Mouse (Mus musculus) cerebellum, adult 11 months (tissue): Measurements from ENCODE around the gene Actr5.

Source experiments
- DNase-seq: peaks from one replicate; pipeline ENCODE4 v3.0.0; 2022

Gene Actr5

DNA sequence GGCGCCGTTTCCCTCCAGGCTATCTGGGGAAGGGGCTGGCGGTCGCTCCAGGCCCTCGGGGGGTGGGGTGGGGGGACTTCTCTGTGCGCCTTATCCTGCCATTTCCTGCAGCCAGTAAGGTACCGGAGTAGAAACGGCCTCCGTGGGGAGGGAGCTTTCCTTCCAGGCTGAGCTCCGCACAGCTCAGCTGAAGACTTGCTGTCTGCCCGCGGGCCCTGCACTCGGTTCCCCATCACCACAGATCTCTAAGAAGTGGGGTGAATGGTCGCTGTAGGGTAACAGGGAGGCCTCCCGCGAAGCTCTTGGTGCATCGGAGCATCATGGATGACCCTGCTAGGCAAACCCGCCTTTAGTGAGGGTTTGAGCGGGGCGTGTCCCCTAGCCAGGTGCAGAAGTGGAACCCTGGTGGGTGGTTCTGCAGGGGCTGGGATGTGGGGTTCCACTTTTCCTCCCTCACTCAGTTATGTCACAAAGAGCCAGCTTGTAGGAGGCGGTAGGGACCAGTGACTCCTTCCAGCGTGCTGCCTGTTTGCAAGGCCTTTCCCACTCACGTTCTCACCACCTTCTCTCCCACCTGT, 43.8 kb downstream of the Actr5 start:
- DNase-seq: no peak

DNA sequence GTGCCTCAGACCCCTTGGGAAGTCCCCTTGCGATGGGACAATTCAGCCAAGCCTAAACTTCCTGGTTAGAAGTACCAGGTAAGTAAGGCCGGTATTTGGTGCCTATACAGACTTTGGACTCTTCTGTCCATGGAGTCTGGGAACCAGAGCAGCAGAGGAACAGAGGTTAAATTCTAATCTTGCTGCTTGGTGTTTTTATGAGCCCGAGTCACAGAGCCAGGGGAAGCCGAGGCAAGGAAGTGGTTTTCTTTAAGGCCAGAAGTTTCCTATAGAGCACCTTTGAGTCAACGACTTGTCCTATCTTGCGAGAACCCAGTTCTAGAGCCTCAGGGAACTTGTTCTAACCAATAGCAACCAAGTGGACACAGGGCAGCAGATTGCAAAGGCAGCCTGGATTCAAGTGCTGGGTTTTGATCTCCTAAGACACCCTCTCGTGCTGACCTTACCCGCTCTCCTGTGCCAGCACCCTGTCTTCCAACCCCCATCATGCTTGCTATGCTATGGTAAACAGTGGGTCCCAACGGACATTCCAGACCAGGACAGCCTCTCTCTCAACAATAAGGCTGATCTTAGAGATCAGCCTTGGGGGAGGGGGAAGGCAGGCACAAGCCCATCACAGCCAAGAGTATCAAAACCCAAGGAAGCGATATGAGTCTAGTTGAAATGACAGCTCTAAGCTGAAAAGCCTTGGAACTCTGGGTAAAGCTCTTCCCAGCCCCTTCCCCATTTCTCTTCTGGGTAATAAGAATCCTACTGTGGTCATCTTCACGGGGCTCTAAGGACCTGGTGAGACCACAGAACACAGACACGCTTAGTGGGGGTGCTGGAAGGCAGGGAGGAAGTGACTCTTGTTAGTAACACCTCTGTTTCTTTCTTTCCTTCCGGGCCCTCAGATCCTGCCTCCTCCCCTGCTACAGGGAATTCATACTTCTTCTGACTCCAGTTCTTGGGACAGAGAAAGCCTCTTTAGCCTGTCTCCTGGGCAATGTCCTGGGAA, 44.8 kb downstream of the Actr5 start:
- no peak for DNase-seq

DNA sequence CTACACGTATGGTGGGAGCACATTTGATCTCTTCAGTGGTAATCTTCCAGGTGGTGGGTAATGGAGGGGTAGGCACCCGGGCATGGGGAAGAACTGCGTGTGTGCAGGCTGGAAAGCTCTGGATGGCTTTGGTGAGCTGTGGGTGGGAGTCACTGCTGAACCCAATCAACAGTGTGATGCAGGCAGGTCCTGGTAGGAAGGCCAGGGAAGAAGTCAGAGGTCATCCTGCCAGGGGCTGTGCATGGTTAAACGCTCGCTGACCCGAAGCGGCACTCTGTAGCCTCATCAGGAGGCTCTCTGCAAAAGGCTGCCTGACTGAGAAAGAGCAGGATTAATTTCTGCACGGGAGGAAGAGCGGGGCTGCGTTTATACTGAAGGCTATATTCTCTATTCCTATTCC, 45.9 kb downstream of the Actr5 start:
- no peak for DNase-seq

DNA sequence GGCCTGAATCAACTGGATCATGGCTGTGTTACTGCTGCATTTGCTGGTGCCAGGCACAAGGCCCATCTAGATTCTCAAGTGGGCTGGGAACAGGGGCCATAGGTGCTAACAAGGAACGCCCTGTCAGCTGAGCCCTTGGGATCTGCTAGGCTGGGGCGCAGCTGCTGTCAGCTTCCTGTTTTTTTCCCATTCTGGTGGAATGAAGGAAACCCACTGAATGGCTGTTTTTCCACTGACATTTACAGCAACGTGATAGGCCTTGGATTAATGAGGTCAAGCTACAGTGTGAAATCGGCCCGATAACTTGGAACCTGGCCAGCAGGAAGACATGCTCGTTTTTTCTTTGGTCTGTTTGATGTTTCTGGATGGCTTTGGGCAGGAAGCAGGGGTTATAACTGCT, 48.1 kb downstream of the Actr5 start:
- no peak for DNase-seq

DNA sequence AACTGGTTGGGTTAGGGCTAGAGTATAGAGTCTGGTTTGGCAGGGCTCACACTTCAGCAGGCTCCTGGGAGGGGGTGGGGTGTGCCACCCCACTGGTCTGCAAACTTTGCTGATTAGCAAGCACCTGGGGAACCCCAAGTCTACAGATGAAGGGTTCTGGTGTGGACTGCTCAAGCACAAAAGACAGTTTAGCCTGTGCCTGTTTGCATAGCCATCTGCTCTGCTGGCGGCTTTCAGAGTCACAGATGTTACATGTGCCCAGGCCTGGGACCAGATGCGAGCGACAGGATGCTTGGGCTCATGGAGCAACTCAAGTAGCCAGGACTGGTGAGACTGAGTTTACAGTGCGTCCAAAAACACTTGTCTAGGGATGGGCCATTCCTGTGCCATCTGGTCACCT, 48.8 kb downstream of the Actr5 start:
- no peak for DNase-seq

DNA sequence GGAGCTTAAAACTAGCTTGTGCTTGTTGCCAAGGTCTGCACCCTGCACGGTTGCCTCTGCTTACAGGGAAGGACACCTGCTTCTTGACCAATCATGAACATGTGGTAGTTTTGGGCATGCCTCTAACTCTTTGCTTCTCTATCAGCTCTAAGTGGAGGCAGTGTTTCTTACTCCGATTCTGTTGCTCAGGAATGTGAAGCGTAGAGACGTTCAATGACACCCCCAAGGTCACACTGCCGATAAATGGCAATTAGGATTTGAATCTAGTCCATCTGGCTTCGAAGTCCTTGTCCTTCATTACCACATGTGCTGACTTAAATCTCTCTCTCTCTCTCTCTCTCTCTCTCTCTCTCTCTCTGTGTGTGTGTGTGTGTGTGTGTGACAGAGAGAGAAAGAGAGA, 49.4 kb downstream of the Actr5 start:
- DNase-seq: no peak

DNA sequence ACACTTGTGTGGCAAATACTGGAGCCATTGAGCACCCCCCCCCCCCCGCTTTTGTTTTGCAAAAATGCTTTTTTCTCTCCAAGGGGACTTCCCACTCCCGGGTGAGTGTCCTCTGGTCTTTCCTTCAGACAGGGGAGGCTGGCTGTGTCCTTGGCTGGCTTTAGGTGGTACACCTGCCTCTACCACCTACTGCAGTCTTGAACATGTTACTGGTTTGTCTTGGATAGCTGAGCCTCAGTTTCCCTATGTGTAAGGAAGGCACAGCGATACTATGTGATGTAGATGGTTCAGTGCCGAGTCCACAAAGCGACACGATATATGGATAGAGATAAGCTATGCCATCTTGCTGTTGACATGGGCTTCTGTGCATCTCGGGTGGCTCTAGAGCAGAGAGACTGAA, 50.1 kb downstream of the Actr5 start:
- no peak for DNase-seq

DNA sequence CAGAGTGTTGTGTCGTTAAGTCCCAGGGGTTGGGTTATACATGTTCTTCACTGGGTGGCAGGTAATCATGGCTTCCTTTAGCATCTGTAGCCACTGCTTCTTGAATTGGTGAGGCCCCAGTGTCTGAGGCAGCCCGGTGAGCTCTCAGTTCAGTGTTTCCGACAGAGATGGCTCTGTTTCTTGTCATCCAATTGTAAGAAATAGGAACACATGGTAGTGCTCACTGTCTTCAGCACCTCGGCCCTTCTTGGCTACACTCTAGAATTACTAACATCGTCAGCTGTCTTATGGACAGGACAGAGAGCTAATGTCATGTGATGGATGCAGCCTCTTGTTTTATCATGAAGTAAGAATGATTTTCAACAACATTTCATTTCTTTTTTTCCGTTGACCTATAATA, 50.5 kb downstream of the Actr5 start:
- no peak for DNase-seq

DNA sequence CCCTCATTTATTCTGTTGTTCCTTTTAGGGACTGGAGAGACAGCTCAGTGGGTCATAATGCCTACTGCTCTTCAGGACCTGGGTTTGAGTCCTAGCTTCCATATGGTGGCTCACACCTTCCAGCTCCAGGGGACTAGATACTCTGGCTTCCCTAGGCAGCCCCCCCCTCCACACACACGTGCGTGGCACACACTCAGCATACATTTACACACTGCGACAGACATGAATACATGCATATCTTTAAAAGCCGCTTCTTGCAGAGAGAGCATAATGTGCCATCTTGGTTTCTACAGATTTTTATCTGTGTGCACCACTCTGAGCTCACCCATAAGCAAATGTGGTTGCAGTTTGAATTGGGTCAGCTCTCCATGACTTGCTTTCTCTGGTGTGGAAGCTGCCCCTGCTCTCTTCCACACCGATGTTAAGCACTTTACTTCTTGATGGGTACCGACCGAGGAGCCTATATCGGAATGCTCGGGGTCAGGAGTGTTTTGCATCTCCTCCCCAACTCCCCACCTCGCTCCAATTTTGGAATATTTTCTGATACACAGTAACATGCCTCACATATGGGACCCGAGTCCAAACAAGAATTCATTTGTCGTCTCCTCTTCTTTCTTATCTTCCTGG, 51.3 kb downstream of the Actr5 start:
- DNase-seq: no peak

DNA sequence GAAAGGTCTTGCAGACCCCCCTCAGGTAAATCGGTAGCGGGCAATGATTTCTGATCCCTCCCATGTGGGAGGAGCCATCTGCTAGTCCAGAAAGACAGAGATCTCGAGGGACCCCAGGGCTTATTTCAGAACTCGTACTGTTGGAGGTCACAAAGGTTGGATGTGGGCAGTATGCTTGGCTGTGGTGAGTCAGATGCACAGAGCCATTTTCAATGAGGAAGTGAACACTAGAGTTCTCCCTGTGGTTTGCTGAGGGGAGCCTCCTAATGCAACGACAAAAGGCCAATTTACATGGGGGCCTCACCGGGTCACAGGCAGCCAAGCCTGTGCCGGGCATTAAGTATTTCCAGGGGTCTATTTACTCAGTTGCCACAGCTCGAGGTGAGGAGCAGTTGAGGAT, 53.3 kb downstream of the Actr5 start:
- no peak for DNase-seq

DNA sequence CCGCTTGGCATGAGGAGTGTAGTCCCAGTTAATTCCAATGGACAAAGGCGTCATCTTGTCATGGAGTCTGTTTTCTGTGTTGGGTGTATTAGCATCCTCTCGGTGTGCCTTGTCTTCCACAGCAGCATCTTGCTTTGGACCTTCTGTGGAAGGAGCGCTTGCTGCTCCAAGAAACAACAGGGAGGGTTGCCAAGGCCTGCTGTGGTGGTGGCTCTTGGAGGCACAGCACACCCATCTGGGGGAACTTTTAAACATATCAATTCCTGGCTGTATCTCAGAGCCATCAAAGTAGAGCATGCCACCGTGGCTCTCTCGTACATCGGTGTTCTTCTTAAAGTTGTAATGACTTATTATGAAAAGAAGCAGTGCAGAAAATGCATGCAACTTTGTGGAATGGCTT, 54.4 kb downstream of the Actr5 start:
- no peak for DNase-seq

DNA sequence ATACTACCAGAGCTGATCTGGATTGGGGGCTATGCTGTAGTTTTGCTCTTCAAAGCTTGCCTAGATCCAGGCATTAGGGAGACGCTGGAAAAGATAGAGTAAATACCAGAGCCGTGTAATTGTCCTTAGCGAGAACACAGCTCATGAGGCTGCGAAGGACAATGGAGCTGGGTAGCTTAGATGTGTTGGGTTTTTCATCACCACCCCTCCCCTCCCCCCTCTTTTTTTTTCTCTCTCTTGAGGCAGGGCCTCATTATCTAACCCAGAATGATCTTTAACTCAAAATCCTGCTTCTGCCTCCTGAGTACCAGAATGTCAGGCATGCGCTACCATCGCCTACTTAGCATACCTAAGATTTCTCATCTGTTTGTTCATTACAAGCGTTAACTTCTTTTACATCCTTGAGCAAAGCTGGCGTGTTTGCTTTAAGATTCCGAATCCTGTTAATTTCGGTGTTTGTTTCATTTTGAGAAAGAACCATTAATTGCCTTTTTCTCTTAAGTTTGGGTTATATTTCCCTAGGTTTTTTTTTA, 55.7 kb downstream of the Actr5 start:
- no peak for DNase-seq

DNA sequence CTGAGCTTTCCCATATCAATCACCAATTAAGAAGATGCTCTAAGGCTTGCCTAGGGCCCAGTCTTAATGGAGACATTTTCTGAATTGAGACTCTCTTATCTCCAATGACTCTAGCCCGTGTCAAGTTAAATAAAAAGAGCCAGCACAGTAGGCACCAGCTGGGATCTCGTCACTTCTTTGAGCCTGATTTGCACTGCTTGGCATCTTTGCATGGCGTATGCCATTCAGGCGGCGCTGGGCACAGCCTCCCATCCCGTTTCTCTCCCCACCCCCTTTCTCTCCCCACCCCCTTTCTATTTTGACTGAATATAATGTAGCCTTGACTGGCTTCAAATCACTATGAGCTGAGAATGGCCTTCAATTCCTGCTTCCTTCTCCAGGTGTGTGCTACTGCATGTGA, 57.0 kb downstream of the Actr5 start:
- no peak for DNase-seq

DNA sequence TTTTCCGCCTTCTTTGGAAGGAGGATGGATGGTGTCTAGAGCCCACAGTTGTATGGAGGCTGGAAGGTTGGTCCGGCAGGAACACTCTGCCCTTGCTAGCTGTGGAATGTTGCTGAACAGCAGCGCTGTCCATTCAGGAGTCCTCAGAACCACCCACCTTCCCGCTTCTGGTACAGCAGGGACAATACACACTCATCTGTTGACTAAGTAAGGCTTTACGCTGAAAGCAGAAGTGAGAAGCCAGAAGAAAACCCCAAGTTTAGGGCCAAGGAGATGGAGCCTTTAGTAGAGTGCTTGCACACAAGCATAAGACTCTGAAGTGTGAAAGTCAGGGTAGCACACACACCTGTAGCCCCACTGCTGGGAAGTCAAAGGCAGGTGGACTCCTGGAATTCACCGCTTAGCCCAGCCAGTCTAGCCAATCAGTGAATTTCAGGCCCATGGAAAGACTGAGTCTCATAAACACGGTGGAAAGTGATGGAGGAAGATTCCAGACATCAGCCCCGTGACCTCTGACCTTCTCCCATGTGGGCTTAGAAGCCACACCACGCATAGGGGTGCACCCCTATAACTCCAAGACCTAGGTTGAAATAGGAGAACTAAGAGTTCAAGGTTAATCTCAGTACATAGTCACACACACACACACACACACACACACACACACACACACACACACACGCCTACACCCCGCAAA, 57.8 kb downstream of the Actr5 start:
- DNase-seq: no peak

DNA sequence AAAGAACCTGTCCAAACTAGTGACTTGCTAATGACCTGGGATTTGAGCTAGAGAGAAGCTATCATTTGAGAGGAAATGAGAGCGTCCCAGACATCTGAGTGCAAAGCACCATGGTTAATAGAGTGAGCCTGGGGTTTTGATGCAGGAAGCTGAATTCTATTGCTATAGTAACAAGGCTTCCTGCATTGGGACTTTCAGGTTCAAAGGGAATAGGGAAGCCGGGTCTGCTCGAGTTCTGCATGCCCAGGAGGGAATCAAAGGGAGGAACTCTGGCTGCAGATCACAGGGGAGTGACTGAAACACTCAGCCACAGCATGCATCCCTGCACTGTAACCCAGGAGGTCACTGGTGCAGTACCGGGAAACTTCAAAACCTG, 58.3 kb downstream of the Actr5 start:
- DNase-seq: no peak

DNA sequence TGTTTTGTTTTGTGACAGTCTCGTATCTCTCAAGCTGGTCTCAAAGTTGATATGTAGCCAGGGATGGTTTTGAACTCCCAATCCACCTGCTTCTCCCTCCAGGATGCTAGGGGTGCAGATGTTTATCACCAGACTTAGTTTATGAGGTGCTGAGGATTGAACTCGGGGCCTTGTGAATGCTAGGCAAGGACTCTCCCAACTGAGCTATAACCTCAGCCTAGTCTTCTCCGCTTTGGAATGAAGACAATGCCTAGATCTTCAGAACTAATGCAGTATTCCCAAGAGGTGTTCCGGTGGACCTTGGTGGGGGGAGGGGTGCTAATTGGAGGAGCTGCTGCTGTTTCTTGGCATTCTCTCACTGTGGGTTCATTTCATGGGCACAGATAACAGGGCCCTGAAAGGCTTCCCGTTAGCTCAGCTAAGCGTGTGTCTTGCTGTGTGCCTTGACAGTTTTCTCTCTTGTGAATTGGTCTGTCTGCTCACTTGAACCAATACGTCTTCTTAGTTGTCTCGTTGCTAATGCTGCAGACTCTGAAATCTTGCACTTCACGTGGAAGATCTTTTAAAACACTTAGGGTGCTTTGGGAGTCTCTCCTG, 59.7 kb downstream of the Actr5 start:
- no peak for DNase-seq

DNA sequence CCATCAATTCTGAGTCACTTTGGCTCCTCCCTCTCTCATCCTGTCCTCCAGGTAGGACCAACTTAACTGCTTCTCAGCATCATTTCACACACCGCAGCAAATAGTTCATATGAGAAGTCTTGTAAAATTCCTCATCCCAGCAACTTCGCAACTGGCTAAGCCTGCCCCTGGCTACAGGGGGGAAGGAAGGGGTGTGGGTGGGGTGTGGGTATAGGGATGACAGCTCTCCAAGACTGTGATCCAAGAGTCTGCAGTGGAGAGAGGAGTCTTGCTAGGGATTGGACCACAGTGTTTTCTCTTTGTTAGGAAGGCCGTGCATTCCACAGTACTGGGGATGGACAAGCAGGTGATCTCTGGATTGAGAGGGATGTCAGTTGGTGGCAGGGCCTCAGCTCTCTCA, 60.2 kb downstream of the Actr5 start:
- no peak for DNase-seq

DNA sequence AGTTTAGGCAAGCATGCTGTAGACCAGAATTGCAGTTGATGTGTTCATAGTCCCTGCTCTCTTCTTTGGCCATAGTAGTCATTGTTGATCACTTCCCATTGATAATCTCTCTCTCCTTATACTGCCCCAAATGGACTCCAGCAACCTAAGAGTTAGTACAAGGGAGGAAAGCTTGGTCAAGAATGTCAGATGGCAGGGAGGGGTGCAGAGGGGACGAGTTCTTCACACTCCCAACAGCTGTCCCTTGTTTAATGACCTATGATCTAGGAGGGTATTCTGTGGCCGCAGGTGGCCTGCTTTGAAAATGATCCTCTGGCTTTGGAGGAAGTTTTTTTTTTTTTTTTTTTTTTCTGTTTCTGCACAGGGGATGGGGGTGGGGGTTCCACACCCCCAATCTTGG, 61.7 kb downstream of the Actr5 start:
- DNase-seq: no peak

DNA sequence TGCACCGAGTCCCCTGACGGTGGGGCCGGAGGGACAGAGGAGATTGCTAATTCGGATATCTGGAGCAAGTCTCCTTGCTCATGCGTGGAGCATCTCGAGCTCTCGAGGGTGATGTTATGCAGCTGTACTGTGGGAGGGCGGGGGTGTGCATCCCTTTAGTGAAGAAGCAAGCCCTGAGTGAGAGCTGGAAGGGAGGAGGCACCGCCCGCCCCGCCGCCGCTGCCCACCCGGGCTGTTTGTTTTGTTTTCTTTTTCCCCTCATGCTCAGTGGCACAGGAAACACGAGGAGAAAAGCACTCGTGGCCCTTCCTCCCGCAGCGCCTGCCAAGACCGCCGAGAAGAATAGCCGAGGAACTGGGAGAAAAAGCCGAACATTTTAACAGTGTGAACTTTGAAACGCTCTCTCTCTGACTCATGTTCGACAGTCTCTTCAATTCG, 63.1 kb downstream of the Actr5 start:
- no peak for DNase-seq
